Comparison of ENCODE assay signal across 16 mouse cellular contexts in genomic region chr17:64382894-64383293, GRCm38 (mm10).
"Had no signal": no experiment of that assay in that cellular context is flagged by ENCODE, and none has a peak within 500 bp of the region (broad histone marks: within the 10 kb centered on the region; RNA-seq: fewer than 3 reads in every experiment).

No protein-coding gene starts in this region.

- ATAC-seq: midbrain, embryonic 16.5 days had no signal

- H3K27me3 ChIP-seq: midbrain, embryonic 12.5 days; neural tube, embryonic 12.5 days; stomach, embryonic 15.5 days had no signal

- H3K9ac ChIP-seq: lung, embryonic 14.5 days; midbrain, embryonic 12.5 days; neural tube, embryonic 12.5 days; stomach, embryonic 15.5 days had no signal

- H3K9me3 ChIP-seq: midbrain, embryonic 10.5 days; midbrain, embryonic 12.5 days; neural tube, embryonic 12.5 days; stomach, embryonic 15.5 days had no signal

- DNase-seq: lung, adult 18-20 months; lung, embryonic 14.5 days; lung, postnatal 10 days; lung, postnatal 4 days; midbrain, embryonic 14.5 days; right cerebral cortex, postnatal 25 days; right cerebral cortex, postnatal 4 days; thymus, adult 2 months; thymus, postnatal 25 days had no signal

- H3K27ac ChIP-seq: midbrain, embryonic 10.5 days; midbrain, embryonic 12.5 days; neural tube, embryonic 12.5 days; stomach, embryonic 15.5 days; stomach, postnatal 0 days had no signal

- H3K4me1 ChIP-seq: midbrain, embryonic 12.5 days; neural tube, embryonic 12.5 days; stomach, embryonic 15.5 days had no signal

- H3K4me3 ChIP-seq: midbrain, embryonic 10.5 days; midbrain, embryonic 12.5 days; myocyte; neural tube, embryonic 12.5 days; stomach, embryonic 15.5 days had no signal

- H3K4me2 ChIP-seq: lung, embryonic 14.5 days; midbrain, embryonic 12.5 days; neural tube, embryonic 12.5 days; stomach, embryonic 15.5 days had no signal

- H3K36me3 ChIP-seq: midbrain, embryonic 10.5 days; midbrain, embryonic 12.5 days; neural tube, embryonic 12.5 days; stomach, embryonic 15.5 days had no signal
